Mouse (Mus musculus): ENCODE measurements around the gene Lgmn.

DNA sequence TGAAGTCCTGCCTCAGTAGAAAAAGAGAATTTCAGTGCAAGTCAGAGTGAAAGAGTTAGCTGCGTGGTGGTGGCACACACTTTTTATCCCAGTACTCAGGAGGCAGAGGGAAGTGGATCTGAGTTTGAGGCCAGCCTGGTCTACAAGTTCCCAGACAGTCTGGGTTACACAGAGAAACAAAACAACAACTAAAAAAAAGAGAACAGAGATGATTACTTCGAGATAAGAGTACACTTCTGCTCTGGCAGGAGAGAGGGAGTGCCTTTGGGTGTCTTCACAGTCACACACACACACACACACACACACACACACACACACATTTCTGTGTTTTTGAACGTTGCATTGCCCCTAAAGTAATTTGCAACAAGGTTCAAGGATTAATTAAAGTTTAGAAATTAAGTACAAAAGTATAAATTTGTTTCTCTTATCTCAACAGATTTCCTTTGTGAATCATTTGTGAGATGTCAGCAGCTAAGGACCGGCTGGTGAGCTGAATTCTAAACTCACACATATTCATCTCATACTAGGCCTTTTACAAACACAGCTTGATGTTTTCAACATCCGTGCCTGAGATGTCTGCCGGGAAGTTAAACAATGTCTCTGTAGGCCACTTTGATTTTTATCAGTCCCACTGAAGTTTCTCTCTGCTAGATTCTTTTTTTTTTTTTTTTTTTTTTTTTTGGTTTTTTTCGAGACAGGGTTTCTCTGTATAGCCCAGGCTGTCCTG, 17.0 kb upstream of the Lgmn start:
- TF ChIP-seq POLR2A (IDR thresholded peaks at IDR 0.05; ENCODE audit: extremely low read depth, insufficient read depth, low read length): no peak
- no peak for TF ChIP-seq CTCF (IDR thresholded peaks at IDR 0.05; ENCODE audit: extremely low read depth, insufficient read depth, low read length)

Data from cortical plate, adult 2 months (tissue).